Mouse (Mus musculus) ES-Bruce4 (cell line): ENCODE results near the gene Phldb2.

Experiments used
- CTCF ChIP-seq: IDR thresholded peaks from one replicate; pipeline ENCODE4 v1.8.1; 2011; ENCODE audit warnings: low read depth, low read length
- EP300 ChIP-seq: IDR thresholded peaks from 2 replicates; pipeline ENCODE4 v1.6.1; 2011; ENCODE audit warnings: low read depth, low read length; ENCODE audit not compliant: insufficient read depth
- POLR2A ChIP-seq: IDR thresholded peaks from one replicate; pipeline ENCODE4 v1.8.1; 2011; ENCODE audit warnings: low read length; ENCODE audit not compliant: insufficient read depth

GRCm38 (mm10) chr16:45942169-45942891, 11.1 kb downstream of the Phldb2 start:
- no peak for TF ChIP-seq CTCF
- no peak for TF ChIP-seq POLR2A
- no peak for TF ChIP-seq EP300
